Mouse (Mus musculus) G1E (cell line): ENCODE results near the gene Vwc2.

Experiments
- CTCF ChIP-seq: IDR thresholded peaks from 2 replicates; pipeline ENCODE4 v1.5.1; 2012; ENCODE audit warnings: low read depth, low read length, inconsistent platforms, mixed read lengths
- GATA1 ChIP-seq: IDR thresholded peaks from 2 replicates; pipeline ENCODE4 v1.6.1; 2012; ENCODE audit warnings: borderline replicate concordance, low read length, inconsistent platforms, mixed read lengths

DNA sequence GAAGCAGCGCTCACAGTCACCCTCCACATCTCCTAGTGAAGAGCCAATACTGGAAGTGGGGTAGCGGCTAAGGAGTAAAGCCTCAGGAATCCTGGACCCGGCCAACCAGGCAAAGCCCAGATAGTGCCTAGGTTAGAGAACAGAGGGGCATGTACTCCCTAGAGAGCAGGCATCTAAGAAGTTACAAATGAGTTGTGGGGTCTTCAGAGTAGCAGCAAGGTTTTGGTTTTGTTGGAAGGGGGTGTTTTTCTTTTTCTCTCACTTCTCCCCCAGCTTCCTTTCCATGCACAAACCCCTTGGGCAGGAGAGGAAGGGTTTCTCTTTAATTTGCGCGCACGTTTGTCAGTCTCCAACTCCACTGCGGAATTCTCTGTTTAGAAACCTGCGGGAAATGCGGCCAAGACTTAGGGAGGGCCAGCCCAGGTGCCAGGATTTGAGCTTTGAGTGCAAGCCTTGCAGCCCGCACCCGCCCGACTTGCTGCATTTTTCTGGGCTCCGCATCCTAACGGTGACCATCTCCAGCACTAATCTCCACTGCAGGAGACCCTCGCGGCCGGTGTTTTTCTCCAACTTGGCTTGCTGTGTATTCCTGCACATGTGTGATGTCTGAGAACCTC is 1.1 kb downstream of the Vwc2 start:
- no peak for TF ChIP-seq GATA1
- no peak for TF ChIP-seq CTCF
